Mouse (Mus musculus): ENCODE results near the gene Ralgapa1.

GRCm38 (mm10) chr12:55820119-55820660, 777 bp downstream of the Ralgapa1 start:
- TF ChIP-seq GATA1 (IDR thresholded peaks at IDR 0.05; ENCODE audit: borderline replicate concordance, low read length) = no peak
- no peak for TF ChIP-seq FLI1 (IDR thresholded peaks at IDR 0.05; ENCODE audit: low read length)

All from megakaryocyte, embryonic 14.5 days (primary cell).